Mouse (Mus musculus) thymus, adult 2 months (tissue): ENCODE results near the gene Olfr1504. TPM values are rescaled to one million over a fixed set of nuclear protein-coding genes. Genes with fewer than 3 reads are reported as not detected.
"Not testable (repeated sequence)": the region's sequence is repeated elsewhere in the genome, so short reads cannot be mapped to it uniquely, and the experiment has no call there.

Source experiments
- DNase-seq: peaks from one replicate; pipeline ENCODE4 v3.0.0; 2021
- H3K27ac ChIP-seq: fragments of 200-500 bp; 2 replicates; pipeline ENCODE4 v1.5.1; 2012; ENCODE audit warnings: low read length, control low read depth; ENCODE audit not compliant: control insufficient read depth, insufficient read depth
- H3K27me3 ChIP-seq: fragments of 200-500 bp; 2 replicates; pipeline ENCODE4 v1.6.1; 2012; ENCODE audit warnings: mild to moderate bottlenecking, low read length, moderate library complexity, mixed read lengths; ENCODE audit not compliant: control insufficient read depth, insufficient read depth
- H3K36me3 ChIP-seq: fragments of 200-500 bp; 2 replicates; pipeline ENCODE4 v1.6.1; 2012; ENCODE audit warnings: mild to moderate bottlenecking, low read length, moderate library complexity; ENCODE audit not compliant: control insufficient read depth, insufficient read depth
- H3K4me1 ChIP-seq: fragments of 200-500 bp; replicated peaks from 2 replicates; pipeline ENCODE4 v1.6.1; 2012; ENCODE audit warnings: low read length; ENCODE audit not compliant: control insufficient read depth, insufficient read depth
- H3K4me3 ChIP-seq: fragments of 200-500 bp; 2 replicates; pipeline ENCODE4 v1.5.1; 2012; ENCODE audit warnings: mild to moderate bottlenecking, low read length, control low read depth, moderate library complexity; ENCODE audit not compliant: control insufficient read depth, insufficient read depth
- CTCF ChIP-seq: fragments of 200-500 bp; IDR thresholded peaks from 2 replicates; pipeline ENCODE4 v1.5.1; 2012; ENCODE audit warnings: mild to moderate bottlenecking, control low read depth, low read length, moderate library complexity, borderline replicate concordance; ENCODE audit not compliant: control insufficient read depth, poor library complexity, insufficient read depth; ENCODE audit errors: extremely low read depth
- POLR2A ChIP-seq: fragments of 200-500 bp; IDR thresholded peaks from 2 replicates; pipeline ENCODE4 v1.6.1; 2012; ENCODE audit warnings: mild to moderate bottlenecking, low read length, control low read depth, moderate library complexity; ENCODE audit not compliant: control insufficient read depth, poor library complexity, insufficient read depth; ENCODE audit errors: extremely low read depth
- WGBS: fragments of 180-500 bp; shearing (Covaris S2); methylation state at CpG from one replicate; pipeline ENCODE4 v1.1.7; 2018; 5-methylcytosine and 5-hydroxymethylcytosine counted together
- polyA plus RNA-seq: library from polyadenylated mRNA; depleted of rRNA; stranded (reverse); fragments of >200 nt; gene quantifications from 2 replicates; pipeline ENCODE4 v1.2.3, GENCODE M21; 2012; rRNA removed

The Olfr1504 gene
- polyA plus RNA-seq = not detected in 2 replicates

DNA sequence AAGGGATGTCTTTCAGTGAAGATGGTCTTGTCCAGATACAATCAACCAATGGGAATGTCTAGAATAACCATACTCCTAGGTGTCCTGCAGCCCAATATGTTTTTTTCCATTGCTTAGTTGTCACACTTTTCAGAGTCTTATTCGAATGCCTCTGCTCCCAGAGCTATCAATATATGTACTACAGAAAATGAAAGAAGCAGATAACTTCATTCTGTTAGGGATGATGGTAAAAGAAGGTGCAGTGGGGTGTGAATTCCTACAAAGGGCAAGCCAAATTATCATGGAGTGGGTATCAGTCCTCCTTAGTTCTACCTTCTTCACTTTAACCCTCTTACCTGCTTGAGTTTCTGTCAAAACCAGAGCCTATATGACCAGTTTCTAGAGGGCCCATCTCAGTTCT lies at the start of gene Olfr1504:
TSS of gene Olfr1504 (minus strand) at position 101 of the 400 bp plus-strand sequence.
- DNase-seq = no peak
- H3K27me3 ChIP-seq = no peaks in the 10 kb centered on the region
- TF ChIP-seq POLR2A (no peak), CTCF (no peak)
- H3K36me3 ChIP-seq = no peaks in the 10 kb centered on the region
- no peaks in the 10 kb centered on the region for H3K4me1 ChIP-seq
- H3K27ac ChIP-seq = no peak within 1 kb of the TSS
- WGBS = 51% methylated on average over 1 of the region's 1 CpGs
- no peak within 1 kb of the TSS for H3K4me3 ChIP-seq

DNA sequence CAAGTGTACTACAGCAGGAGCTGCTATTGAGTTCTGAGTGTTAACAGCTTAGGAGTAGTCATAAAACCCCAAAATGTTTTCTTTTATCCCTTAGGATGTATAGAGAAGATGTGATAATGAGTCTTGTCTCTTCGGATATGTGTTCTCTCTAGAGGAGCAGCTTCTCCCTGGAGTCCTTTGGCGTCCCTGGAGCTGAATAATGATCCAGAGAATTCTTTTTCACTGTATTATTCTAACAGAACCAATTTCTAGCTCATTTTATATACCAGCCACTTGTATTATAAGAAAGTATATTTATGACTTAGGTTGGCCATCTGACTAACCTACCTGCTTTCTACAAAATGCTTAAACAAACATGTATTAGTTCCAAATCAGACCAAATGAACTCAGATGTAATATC lies 15.5 kb upstream of the Olfr1504 start, which contains the start of gene Olfr1505:
TSS of gene Olfr1505 (plus strand) at position 301 of the 400 bp plus-strand sequence.
- Histone ChIP-seq H3K36me3 (no peaks in the 10 kb centered on the region), H3K4me3 (no peak within 1 kb of the TSS), H3K4me1 (no peaks in the 10 kb centered on the region), H3K27me3 (no peaks in the 10 kb centered on the region), H3K27ac (no peak within 1 kb of the TSS)
- 66% methylated on average over 2 of the region's 2 CpGs for WGBS
- TF ChIP-seq POLR2A = no peak
- TF ChIP-seq CTCF = no peak
- DNase-seq = no peak

DNA sequence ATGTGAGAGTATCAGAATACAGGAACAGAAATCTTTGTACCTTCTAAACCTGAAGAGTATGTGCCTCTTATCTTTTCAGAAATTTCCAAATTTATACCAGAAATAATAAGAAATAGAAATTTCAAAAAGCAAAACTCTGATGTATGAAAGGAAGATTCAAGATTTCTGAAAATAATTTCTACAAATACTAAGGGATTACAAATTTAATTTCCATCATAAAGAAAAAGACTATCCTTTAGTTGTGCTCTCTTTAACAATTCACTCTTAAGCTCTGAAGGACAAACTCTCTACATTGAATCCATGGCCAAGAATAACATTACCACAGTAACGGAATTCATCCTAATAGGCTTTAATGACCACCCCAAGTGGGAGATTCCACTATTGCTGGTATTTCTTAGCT lies 36.2 kb downstream of the Olfr1504 start, which contains the start of gene Olfr1502:
TSS of gene Olfr1502 (plus strand) at position 301 of the 400 bp plus-strand sequence.
- no peak within 1 kb of the TSS for H3K27ac ChIP-seq
- no peak for DNase-seq
- no peaks in the 10 kb centered on the region for H3K27me3 ChIP-seq
- TF ChIP-seq CTCF (no peak), POLR2A (no peak)
- no peaks in the 10 kb centered on the region for H3K4me1 ChIP-seq
- WGBS = 90% methylated on average over 1 of the region's 1 CpGs
- no peaks in the 10 kb centered on the region for H3K36me3 ChIP-seq
- no peak within 1 kb of the TSS for H3K4me3 ChIP-seq

- H3K4me1 ChIP-seq, H3K4me3 ChIP-seq, H3K27ac ChIP-seq, H3K27me3 ChIP-seq, H3K36me3 ChIP-seq, DNase-seq: not testable (repeated sequence)
Measured at GRCm38 (mm10) chr19:13850592-13850991, 47.1 kb downstream of the Olfr1504 start, which contains the start of gene Olfr1501. Olfr1501 (minus strand) TSS chr19:13850692.

Other genes with a start within 250 kb of the Olfr1504 start
- not detected in 2 replicates for gene Olfr1490, start 246.8 kb downstream of the Olfr1504 start, polyA plus RNA-seq
- not detected in 2 replicates for gene Olfr1491, start 200.7 kb downstream of the Olfr1504 start, polyA plus RNA-seq
- not detected in 2 replicates for gene Olfr1493-ps1, start 174.7 kb downstream of the Olfr1504 start, polyA plus RNA-seq
- gene Olfr1494, start 158.2 kb downstream of the Olfr1504 start, polyA plus RNA-seq = not detected in 2 replicates
- not detected in 2 replicates for gene Olfr1495, start 133.3 kb downstream of the Olfr1504 start, polyA plus RNA-seq
- not detected in 2 replicates for gene Olfr1496, start 120.0 kb downstream of the Olfr1504 start, polyA plus RNA-seq
- not detected in 2 replicates for gene Olfr1497, start 99.7 kb downstream of the Olfr1504 start, polyA plus RNA-seq
- gene Olfr1499, start 78.5 kb downstream of the Olfr1504 start, polyA plus RNA-seq = not detected in 2 replicates
- gene Olfr1500, start 67.4 kb downstream of the Olfr1504 start, polyA plus RNA-seq = not detected in 2 replicates
- gene Olfr1501, start 47.2 kb downstream of the Olfr1504 start, polyA plus RNA-seq = not detected in 2 replicates
- gene Olfr1502, start 36.1 kb downstream of the Olfr1504 start, polyA plus RNA-seq = not detected in 2 replicates
- gene Olfr1505, start 15.6 kb upstream of the Olfr1504 start, polyA plus RNA-seq = not detected in 2 replicates